Mouse (Mus musculus) MEL (cell line): ENCODE results near the gene Nhsl2. TPM values are rescaled to one million over a fixed set of nuclear protein-coding genes. Genes with fewer than 3 reads are reported as not detected.

Source experiments
- DNase-seq: peaks from one replicate; pipeline ENCODE4 v3.0.0; 2011; ENCODE audit warnings: low read depth, low spot score
- H3K27ac ChIP-seq: 2 replicates; pipeline ENCODE4 v1.5.1; 2012; ENCODE audit warnings: low read depth, mild to moderate bottlenecking, control low read depth, low read length, moderate library complexity; ENCODE audit not compliant: control insufficient read depth
- H3K27me3 ChIP-seq, 2 experiments: fragments of 150-350 bp in 1 of 2; sonication (generic) in 1 of 2; 2 replicates each; pipeline ENCODE4 v1.6.1; 2012; ENCODE audit warnings: low read length in 2 of 2, mild to moderate bottlenecking in 2 of 2, improper control_type of control experiment in 1 of 2, moderate library complexity in 1 of 2; ENCODE audit not compliant: insufficient read depth in 2 of 2, control insufficient read depth in 1 of 2
- H3K36me3 ChIP-seq, 2 experiments: 2 replicates each; pipeline ENCODE4 v1.6.1; 2012 to 2014; ENCODE audit warnings: low read length in 2 of 2, improper control_type of control experiment in 1 of 2, inconsistent platforms in 1 of 2, mild to moderate bottlenecking in 1 of 2; ENCODE audit not compliant: insufficient read depth in 2 of 2, control insufficient read depth in 1 of 2
- H3K4me1 ChIP-seq, 2 experiments: fragments of 150-350 bp in 1 of 2; sonication (generic) in 1 of 2; 2 replicates each; pipeline ENCODE4 v1.6.1; 2012; ENCODE audit warnings: low read length in 2 of 2, improper control_type of control experiment in 1 of 2, mild to moderate bottlenecking in 1 of 2; ENCODE audit not compliant: insufficient read depth in 2 of 2, control insufficient read depth in 1 of 2
- H3K4me3 ChIP-seq, 2 experiments: fragments of 150-350 bp in 1 of 2; sonication (generic) in 1 of 2; 2 replicates each; pipeline ENCODE4 v1.5.1; 2012; ENCODE audit warnings: low read depth in 2 of 2, low read length in 2 of 2, mild to moderate bottlenecking in 2 of 2, moderate library complexity in 2 of 2, control low read depth in 1 of 2, improper control_type of control experiment in 1 of 2; ENCODE audit not compliant: control insufficient read depth in 1 of 2, insufficient read depth in 1 of 2
- H3K79me2 ChIP-seq: 2 replicates; pipeline ENCODE4 v1.6.1; 2012; ENCODE audit warnings: mild to moderate bottlenecking, low read length, moderate library complexity; ENCODE audit not compliant: control insufficient read depth, poor library complexity, insufficient read depth
- H3K9ac ChIP-seq: 2 replicates; pipeline ENCODE4 v1.6.1; 2012; ENCODE audit warnings: low read depth, mild to moderate bottlenecking, control low read depth, low read length, moderate library complexity; ENCODE audit not compliant: control insufficient read depth, poor library complexity, severe bottlenecking
- H3K9me3 ChIP-seq: fragments of 150-350 bp; sonication (generic); replicated peaks from 2 replicates; pipeline ENCODE4 v1.6.1; 2012; ENCODE audit warnings: mild to moderate bottlenecking, low read length, improper control_type of control experiment, moderate library complexity; ENCODE audit not compliant: insufficient read depth
- BHLHE40 ChIP-seq: IDR thresholded peaks from 2 replicates; pipeline ENCODE4 v1.6.1; 2012; ENCODE audit warnings: low read depth, mild to moderate bottlenecking, inconsistent platforms, low read length, improper control_type of control experiment, borderline replicate concordance
- CHD1 ChIP-seq: IDR thresholded peaks from 2 replicates; pipeline ENCODE4 v1.6.1; 2012; ENCODE audit warnings: low read depth, mild to moderate bottlenecking, inconsistent platforms, low read length, improper control_type of control experiment
- ELF1 ChIP-seq: IDR thresholded peaks from 2 replicates; pipeline ENCODE4 v1.6.1; 2014; ENCODE audit warnings: low read depth, mild to moderate bottlenecking, inconsistent platforms, low read length, improper control_type of control experiment, moderate library complexity
- ETS1 ChIP-seq: IDR thresholded peaks from 2 replicates; pipeline ENCODE4 v1.6.1; 2012; ENCODE audit warnings: low read depth, mild to moderate bottlenecking, inconsistent platforms, low read length, improper control_type of control experiment, moderate library complexity
- GABPA ChIP-seq: IDR thresholded peaks from 2 replicates; pipeline ENCODE4 v1.6.1; 2012; ENCODE audit warnings: low read depth, mild to moderate bottlenecking, inconsistent platforms, low read length, improper control_type of control experiment, moderate library complexity
- GATA1 ChIP-seq: IDR thresholded peaks from 2 replicates; pipeline ENCODE4 v1.6.1; 2011; ENCODE audit warnings: low read depth, low read length, improper control_type of control experiment
- HCFC1 ChIP-seq: IDR thresholded peaks from 2 replicates; pipeline ENCODE4 v1.6.1; 2012; ENCODE audit warnings: low read depth, mild to moderate bottlenecking, inconsistent platforms, low read length, improper control_type of control experiment, moderate library complexity
- JUND ChIP-seq: IDR thresholded peaks from 2 replicates; pipeline ENCODE4 v1.6.1; 2011; ENCODE audit warnings: low read depth, mild to moderate bottlenecking, improper control_type of control experiment, low read length
- MAFK ChIP-seq: IDR thresholded peaks from 2 replicates; pipeline ENCODE4 v1.6.1; 2011; ENCODE audit warnings: low read depth, mild to moderate bottlenecking, low read length, improper control_type of control experiment, borderline replicate concordance
- MAX ChIP-seq: IDR thresholded peaks from 2 replicates; pipeline ENCODE4 v1.6.1; 2011; ENCODE audit warnings: low read length, improper control_type of control experiment
- MEF2A ChIP-seq: IDR thresholded peaks from 2 replicates; pipeline ENCODE4 v1.6.1; 2014; ENCODE audit warnings: low read depth, mild to moderate bottlenecking, inconsistent platforms, low read length, improper control_type of control experiment; ENCODE audit not compliant: poor library complexity, insufficient replicate concordance, severe bottlenecking; ENCODE audit errors: extremely low read depth
- MXI1 ChIP-seq: IDR thresholded peaks from 2 replicates; pipeline ENCODE4 v1.6.1; 2011; ENCODE audit warnings: mild to moderate bottlenecking, low read depth, low read length, improper control_type of control experiment
- MYB ChIP-seq: IDR thresholded peaks from 2 replicates; pipeline ENCODE4 v1.6.1; 2011; ENCODE audit warnings: mild to moderate bottlenecking, low read depth, low read length, improper control_type of control experiment
- MYC ChIP-seq: IDR thresholded peaks from 2 replicates; pipeline ENCODE4 v1.6.1; 2011; ENCODE audit warnings: low read depth, mild to moderate bottlenecking, low read length, improper control_type of control experiment, moderate library complexity
- NELFE ChIP-seq: IDR thresholded peaks from 2 replicates; pipeline ENCODE4 v1.6.1; 2011; ENCODE audit warnings: low read depth, low read length, improper control_type of control experiment
- POLR2A ChIP-seq, 2 experiments: IDR thresholded peaks; 2 replicates each; pipeline ENCODE4 v1.6.1; 2011 to 2012; ENCODE audit warnings: low read length in 2 of 2, mild to moderate bottlenecking in 2 of 2, control low read depth in 1 of 2, improper control_type of control experiment in 1 of 2, low read depth in 1 of 2, moderate library complexity in 1 of 2; ENCODE audit not compliant: control insufficient read depth in 1 of 2, insufficient read depth in 1 of 2, poor library complexity in 1 of 2
- POLR2AphosphoS2 ChIP-seq: IDR thresholded peaks from 2 replicates; pipeline ENCODE4 v1.6.1; 2011; ENCODE audit warnings: low read length, improper control_type of control experiment
- RAD21 ChIP-seq: IDR thresholded peaks from 2 replicates; pipeline ENCODE4 v1.6.1; 2011; ENCODE audit warnings: mild to moderate bottlenecking, low read depth, low read length, improper control_type of control experiment
- RCOR1 ChIP-seq: IDR thresholded peaks from 2 replicates; pipeline ENCODE4 v1.6.1; 2012; ENCODE audit warnings: low read depth, mild to moderate bottlenecking, inconsistent platforms, low read length, improper control_type of control experiment
- UBTF ChIP-seq: IDR thresholded peaks from 2 replicates; pipeline ENCODE4 v1.6.1; 2012; ENCODE audit warnings: low read depth, mild to moderate bottlenecking, inconsistent platforms, low read length, improper control_type of control experiment, moderate library complexity, borderline replicate concordance; ENCODE audit not compliant: insufficient read depth
- USF2 ChIP-seq, 2 experiments: IDR thresholded peaks; 2 replicates each; pipeline ENCODE4 v1.6.1; 2011 to 2012; ENCODE audit warnings: improper control_type of control experiment in 2 of 2, low read length in 2 of 2, borderline replicate concordance in 1 of 2, inconsistent platforms in 1 of 2, low read depth in 1 of 2, mild to moderate bottlenecking in 1 of 2; ENCODE audit not compliant: insufficient read depth in 1 of 2
- polyA plus RNA-seq, 2 experiments: library from polyadenylated mRNA; stranded (reverse) in 1 of 2; unstranded in 1 of 2; fragments of >175 nt in 1 of 2; fragments of >200 nt in 1 of 2; gene quantifications; 2 replicates each; pipeline versions ENCODE4 v1.2.1 to v1.2.4; 2012; ENCODE audit warnings: low replicate concordance in 2 of 2, low read depth in 1 of 2; ENCODE audit not compliant: insufficient read length in 2 of 2, insufficient read depth in 1 of 2, missing spikeins in 1 of 2
- total RNA-seq: library from RNA; depleted of rRNA; stranded (reverse); fragments of 300-350 nt; gene quantifications from 2 replicates; pipeline ENCODE4 v1.2.3, GENCODE M21; 2012

Nhsl2 gene
- total and polyA plus RNA-seq, 3 experiments: 0.01 to 0.23 TPM; not detected in 1

DNA sequence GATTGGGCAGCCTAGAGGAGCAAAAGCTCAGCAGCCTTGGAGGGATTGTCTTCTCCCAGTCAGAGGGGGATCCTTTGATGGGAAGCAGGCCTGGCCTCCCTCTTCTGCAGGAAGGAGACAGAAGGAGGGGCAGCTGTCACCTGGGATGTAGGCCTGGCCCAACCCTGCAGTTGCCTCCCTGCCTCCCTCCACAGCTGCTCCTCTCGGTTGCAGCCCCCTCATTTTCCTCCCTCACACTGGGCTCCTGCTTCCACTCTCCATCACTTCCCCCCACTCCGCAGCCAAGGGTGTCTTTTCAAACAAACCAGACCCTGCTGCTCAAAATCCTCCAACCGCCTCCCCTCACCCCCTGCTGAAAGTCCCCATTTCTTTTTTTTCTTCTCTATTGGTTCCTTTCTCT is 169.7 kb downstream of the Nhsl2 start:
- no peak for DNase-seq
- Histone ChIP-seq H3K27me3 (peaks cover 2 to 5% of the 10 kb centered on the region in 2 experiments; a peak in 1 of 4 replicates), H3K9ac (no peak overlapping the region), H3K4me1 (no peaks in the 10 kb centered on the region), H3K27ac (no peak overlapping the region), H3K4me3 (no peak overlapping the region), H3K36me3 (no peaks in the 10 kb centered on the region), H3K79me2 (no peaks in the 10 kb centered on the region), H3K9me3 (no peaks in the 10 kb centered on the region)
- no peak for TF ChIP-seq USF2 (IDR thresholded peaks at IDR 0.05; ENCODE audit: borderline replicate concordance in 1 of 2, insufficient read depth in 1 of 2, low read depth in 1 of 2, low read length in 2 of 2)
- TF ChIP-seq ELF1: no peak
- TF ChIP-seq POLR2A (IDR thresholded peaks at IDR 0.05; ENCODE audit: control insufficient read depth in 1 of 2, insufficient read depth in 1 of 2, low read depth in 1 of 2, low read length in 2 of 2, poor library complexity in 1 of 2): no peak
- no peak for TF ChIP-seq GATA1
- TF ChIP-seq MXI1: no peak
- no peak for TF ChIP-seq ETS1
- TF ChIP-seq MYC: no peak
- no peak for TF ChIP-seq HCFC1

DNA sequence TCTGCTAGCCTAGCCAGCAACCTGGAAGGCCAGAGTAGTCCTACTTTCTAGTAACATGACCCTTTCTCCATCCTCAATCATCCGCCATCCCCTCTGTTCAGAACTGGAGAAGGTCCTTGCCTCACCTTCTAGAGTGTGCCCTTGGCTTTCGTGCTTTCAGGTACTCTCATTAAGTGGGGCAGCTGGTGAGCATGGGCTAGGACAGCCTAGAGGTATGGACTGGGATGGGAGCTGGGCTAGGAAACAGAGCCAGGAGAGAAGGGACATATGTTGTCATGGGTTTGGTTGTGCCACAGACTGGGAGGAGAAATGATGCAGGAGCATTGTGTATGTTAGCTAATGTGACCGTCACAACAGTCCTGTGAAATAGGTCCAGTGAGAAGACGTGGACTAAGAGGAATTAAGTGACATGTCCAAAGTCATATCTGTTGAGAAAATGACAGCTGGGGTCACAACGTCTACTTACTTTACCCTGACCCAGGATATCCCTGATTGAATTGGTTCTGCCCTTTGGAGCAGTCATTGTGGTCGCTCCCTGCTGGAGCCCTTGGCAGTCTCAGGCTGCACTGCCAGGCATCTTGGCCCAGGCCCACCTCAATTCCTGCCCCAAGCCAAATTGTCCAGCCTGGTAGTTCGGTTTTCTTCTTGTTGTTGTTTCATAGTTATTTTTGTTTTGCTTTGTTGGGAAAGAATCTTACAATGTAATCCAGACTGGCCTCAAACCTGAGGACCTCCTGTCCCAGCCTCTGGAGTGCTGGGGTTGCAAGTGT is 170.5 kb downstream of the Nhsl2 start:
- Histone ChIP-seq H3K9ac (no peak overlapping the region), H3K36me3 (no peaks in the 10 kb centered on the region), H3K4me1 (no peaks in the 10 kb centered on the region), H3K9me3 (no peaks in the 10 kb centered on the region), H3K27me3 (peaks cover 2 to 5% of the 10 kb centered on the region in 2 experiments; a peak in 1 of 4 replicates), H3K27ac (no peak overlapping the region), H3K79me2 (no peaks in the 10 kb centered on the region), H3K4me3 (no peak overlapping the region)
- no peak for DNase-seq
- TF ChIP-seq UBTF: no peak
- no peak for TF ChIP-seq MAFK
- TF ChIP-seq RCOR1: no peak
- no peak for TF ChIP-seq BHLHE40
- no peak for TF ChIP-seq MEF2A
- no peak for TF ChIP-seq GABPA
- TF ChIP-seq CHD1: no peak
- no peak for TF ChIP-seq NELFE
- TF ChIP-seq MAX: no peak
- no peak for TF ChIP-seq JUND
- TF ChIP-seq RAD21: no peak
- no peak for TF ChIP-seq ETS1
- no peak for TF ChIP-seq MYB
- TF ChIP-seq POLR2AphosphoS2: no peak
- TF ChIP-seq MXI1: no peak
